Mouse (Mus musculus) left cerebral cortex, adult 2 months (tissue): Measurements from ENCODE around the gene Pdgfc. TPM values are rescaled to one million over a fixed set of nuclear protein-coding genes. Genes with fewer than 3 reads are reported as not detected.
A peak's percentile ranks its signal among the peaks of the same experiment; 100 is the strongest.

ENCODE experiments used
- DNase-seq, 2 experiments: peaks; one replicate each; pipeline ENCODE4 v3.0.0; 2021 to 2022; ENCODE audit warnings: low spot score in 2 of 2, mixed read lengths in 1 of 2; ENCODE audit errors: extremely low spot score in 1 of 2
- H3K27ac ChIP-seq: fragments of 200-600 bp; 2 replicates; pipeline ENCODE4 v1.8.1; 2022
- H3K4me3 ChIP-seq: fragments of 200-600 bp; 2 replicates; pipeline ENCODE4 v1.8.1; 2022
- CTCF ChIP-seq: fragments of 200-600 bp; IDR thresholded peaks from 2 replicates; pipeline ENCODE4 v1.8.1; 2022; ENCODE audit warnings: antibody characterized with exemption, mild to moderate bottlenecking, moderate library complexity
- intact Hi-C: fragments of 180-260 bp; cut with DNase I; formaldehyde crosslinking; loops from one replicate; pipeline ENCODE4 v1.15.1; 2025
- total RNA-seq, 2 experiments: library from RNA; stranded (reverse); gene quantifications; 2 replicates each; pipeline ENCODE4 v1.2.3; 2021

The Pdgfc gene
- total RNA-seq, 2 experiments from 2014 or later, result 8.2 to 8.7 TPM

GRCm38 (mm10) chr3:81029909-81030308 lies 6.3 kb upstream of the Pdgfc start:
- no peak overlapping the region for H3K4me3 ChIP-seq
- intact Hi-C loops, result loop anchor here (10.0 kb wide), 2 partner anchors 455 to 945 kb away; no protein-coding TSS in a partner anchor
- H3K27ac ChIP-seq, result no peak overlapping the region
- no peak for DNase-seq
- TF ChIP-seq CTCF, result no peak

GRCm38 (mm10) chr3:81030311-81030710 lies 5.9 kb upstream of the Pdgfc start:
- no peak for DNase-seq
- TF ChIP-seq CTCF, result no peak
- Histone ChIP-seq H3K4me3 (no peak overlapping the region), H3K27ac (no peak overlapping the region)
- intact Hi-C loops, result loop anchor here (10.0 kb wide), 2 partner anchors 454 to 946 kb away; no protein-coding TSS in a partner anchor

DNA sequence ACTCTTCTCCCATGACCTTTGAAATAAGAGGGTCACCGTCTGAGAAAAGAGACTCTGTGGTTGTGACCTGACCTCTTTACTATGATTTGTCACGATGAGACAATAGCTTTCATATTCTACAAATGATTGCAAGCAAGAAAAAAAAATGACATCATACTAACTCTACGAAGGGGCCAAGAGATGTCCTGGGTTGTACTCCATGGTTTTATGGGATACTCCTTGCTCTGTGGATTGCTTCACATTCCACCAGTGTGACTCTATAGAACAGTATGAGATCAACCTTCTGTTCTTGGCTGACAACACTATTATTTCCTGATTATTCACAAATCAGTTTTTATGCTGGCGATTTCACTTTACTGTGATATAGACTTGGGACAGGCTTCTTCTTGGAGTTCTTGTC lies 4.2 kb upstream of the Pdgfc start:
- no peak for TF ChIP-seq CTCF
- no peak overlapping the region for H3K4me3 ChIP-seq
- no peak for DNase-seq
- intact Hi-C loops, result loop anchor here (10.0 kb wide), 2 partner anchors 453 to 947 kb away; no protein-coding TSS in a partner anchor
- no peak overlapping the region for H3K27ac ChIP-seq

GRCm38 (mm10) chr3:81034336-81035102 lies 1.7 kb upstream of the Pdgfc start:
- Histone ChIP-seq H3K27ac (no peak overlapping the region), H3K4me3 (no peak overlapping the region)
- no peak for TF ChIP-seq CTCF
- no peak for DNase-seq
- intact Hi-C loops, result loop anchor here (5.0 to 10.0 kb wide), 3 partner anchors 232 to 950 kb away; partner anchors contain the start of gene Gria2

DNA sequence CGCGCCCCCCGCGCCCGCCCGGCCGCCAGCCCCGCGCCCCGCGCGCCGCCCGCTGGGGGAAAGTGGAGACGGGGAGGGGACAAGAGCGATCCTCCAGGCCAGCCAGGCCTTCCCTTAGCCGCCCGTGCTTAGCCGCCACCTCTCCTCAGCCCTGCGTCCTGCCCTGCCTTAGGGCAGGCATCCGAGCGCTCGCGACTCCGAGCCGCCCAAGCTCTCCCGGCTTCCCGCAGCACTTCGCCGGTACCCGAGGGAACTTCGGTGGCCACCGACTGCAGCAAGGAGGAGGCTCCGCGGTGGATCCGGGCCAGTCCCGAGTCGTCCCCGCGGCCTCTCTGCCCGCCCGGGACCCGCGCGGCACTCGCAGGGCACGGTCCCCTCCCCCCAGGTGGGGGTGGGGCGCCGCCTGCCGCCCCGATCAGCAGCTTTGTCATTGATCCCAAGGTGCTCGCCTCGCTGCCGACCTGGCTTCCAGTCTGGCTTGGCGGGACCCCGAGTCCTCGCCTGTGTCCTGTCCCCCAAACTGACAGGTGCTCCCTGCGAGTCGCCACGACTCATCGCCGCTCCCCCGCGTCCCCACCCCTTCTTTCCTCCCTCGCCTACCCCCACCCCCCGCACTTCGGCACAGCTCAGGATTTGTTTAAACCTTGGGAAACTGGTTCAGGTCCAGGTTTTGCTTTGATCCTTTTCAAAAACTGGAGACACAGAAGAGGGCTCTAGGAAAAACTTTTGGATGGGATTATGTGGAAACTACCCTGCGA lies 517 bp downstream of the Pdgfc start:
- Histone ChIP-seq H3K27ac (peak overlapping the region; percentile 87), H3K4me3 (peak overlapping the region; percentile 90)
- intact Hi-C loops, result loop anchor here (2.0 to 10.0 kb wide), 4 partner anchors 78 to 952 kb away; partner anchors contain the start of gene Gria2
- no peak for TF ChIP-seq CTCF
- DNase-seq, result peak; percentile 53 to 65

DNA sequence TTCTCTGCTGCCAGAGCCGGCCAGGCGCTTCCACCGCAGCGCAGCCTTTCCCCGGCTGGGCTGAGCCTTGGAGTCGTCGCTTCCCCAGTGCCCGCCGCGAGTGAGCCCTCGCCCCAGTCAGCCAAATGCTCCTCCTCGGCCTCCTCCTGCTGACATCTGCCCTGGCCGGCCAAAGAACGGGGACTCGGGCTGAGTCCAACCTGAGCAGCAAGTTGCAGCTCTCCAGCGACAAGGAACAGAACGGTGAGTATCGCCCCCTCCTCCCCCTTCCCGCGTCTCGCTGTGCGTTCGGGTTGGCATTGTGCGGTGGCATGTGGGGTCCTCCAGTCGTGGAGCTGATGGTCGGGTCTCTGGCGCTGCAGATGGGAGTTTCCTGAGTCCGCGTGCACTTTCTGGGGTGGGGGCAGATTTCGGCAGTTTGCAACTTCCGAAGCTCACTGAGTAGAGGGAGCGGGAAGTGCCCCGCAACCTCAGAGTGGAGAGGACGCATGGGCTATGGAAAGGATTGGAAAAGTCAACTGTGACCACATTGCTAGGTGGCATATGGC lies 1.2 kb downstream of the Pdgfc start:
- Histone ChIP-seq H3K4me3 (peak overlapping the region; percentile 90), H3K27ac (peak overlapping the region; percentile 87)
- TF ChIP-seq CTCF, result no peak
- DNase-seq, result peak; percentile 51 to 54
- intact Hi-C loops, result loop anchor here (2.0 to 10.0 kb wide), 4 partner anchors 79 to 953 kb away; partner anchors contain the start of gene Gria2

DNA sequence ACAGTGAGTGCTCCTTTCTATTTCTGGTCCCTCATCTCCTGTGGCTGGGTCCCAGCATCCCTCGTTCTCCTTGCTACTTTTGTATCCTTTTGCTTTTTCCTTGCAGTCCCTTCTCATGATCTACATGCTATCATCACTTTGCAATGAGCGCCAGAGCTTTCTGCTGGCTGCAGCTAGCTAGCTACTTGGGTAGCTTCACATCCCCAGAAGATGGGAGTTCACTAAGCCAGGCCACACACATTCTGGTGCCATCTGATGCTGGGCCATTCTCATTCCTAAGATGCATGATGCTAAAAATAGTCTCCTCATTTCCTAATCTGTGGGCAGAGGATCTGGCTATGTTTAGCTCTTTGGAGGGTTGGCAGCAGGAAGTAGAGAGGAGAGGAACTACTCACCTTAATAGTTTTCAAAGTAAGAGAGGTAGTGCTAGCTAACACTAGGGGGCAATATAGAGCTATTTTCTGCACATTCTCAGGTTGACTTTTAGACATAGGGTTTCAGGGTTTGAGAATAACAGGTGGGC lies 3.0 kb downstream of the Pdgfc start:
- peak; percentile 19 to 41 for DNase-seq
- no peak overlapping the region for H3K4me3 ChIP-seq
- H3K27ac ChIP-seq, result peak overlapping the region; percentile 69
- intact Hi-C loops, result loop anchor here (2.0 to 10.0 kb wide), 5 partner anchors 237 to 954 kb away; partner anchors contain the start of gene Gria2
- TF ChIP-seq CTCF, result peak; percentile 72

GRCm38 (mm10) chr3:81044653-81045343 lies 8.6 kb downstream of the Pdgfc start:
- H3K4me3 ChIP-seq, result no peak overlapping the region
- DNase-seq, result no peak
- no peak for TF ChIP-seq CTCF
- intact Hi-C loops, result loop anchor here (5.0 kb wide), 1 partner anchor 98 kb away; no protein-coding TSS in a partner anchor
- no peak overlapping the region for H3K27ac ChIP-seq

GRCm38 (mm10) chr3:81045344-81046050 lies 9.3 kb downstream of the Pdgfc start:
- TF ChIP-seq CTCF, result no peak

More at GRCm38 (mm10) chr3:81045344-81046050, 9.3 kb downstream of the Pdgfc start:
- intact Hi-C loops, result no loop called here
- Histone ChIP-seq H3K4me3 (no peak overlapping the region), H3K27ac (no peak overlapping the region)
- no peak for DNase-seq
